Mouse (Mus musculus): Measurements from ENCODE around the gene Gnl1. TPM values are rescaled to one million over a fixed set of nuclear protein-coding genes. Genes with fewer than 3 reads are reported as not detected.
"Not testable (repeated sequence)": the region's sequence is repeated elsewhere in the genome, so short reads cannot be mapped to it uniquely, and the experiment has no call there.

The Gnl1 gene
- polyA plus RNA-seq, 1 experiment from 2014 or later = 38.2 TPM

GRCm38 (mm10) chr17:36031583-36032331, 52.1 kb downstream of the Gnl1 start:
- H3K4me3 ChIP-seq (replicated peaks; ENCODE audit: low read depth, low read length) = peak overlapping the region; percentile 52
- WGBS = 2% methylated on average over 40 of the region's 40 CpGs
- not testable (repeated sequence) for H3K4me1 ChIP-seq (replicated peaks; ENCODE audit: insufficient read depth, low read length); H3K27ac ChIP-seq; ATAC-seq (replicated peaks; ENCODE audit: low FRiP score, low read depth); H3K36me3 ChIP-seq (ENCODE audit: insufficient read depth, low read length); H3K9me3 ChIP-seq (replicated peaks; ENCODE audit: low read length); H3K27me3 ChIP-seq (ENCODE audit: insufficient read depth, low read length)
- peak overlapping the region; percentile 51; the same call in 1 of the 2 replicates for H3K9ac ChIP-seq (ENCODE audit: low read depth, low read length)
- TF ChIP-seq CTCF (IDR thresholded peaks at IDR 0.05; ENCODE audit: low read depth) = peak; percentile 61
- DNase-seq (ENCODE audit: low spot score) = peak; percentile 36
- H3K4me2 ChIP-seq (ENCODE audit: low read length) = peak overlapping the region; percentile 91

- not testable (repeated sequence) for H3K36me3 ChIP-seq (ENCODE audit: insufficient read depth, low read length); H3K27me3 ChIP-seq (ENCODE audit: insufficient read depth, low read length); H3K27ac ChIP-seq; H3K4me1 ChIP-seq (replicated peaks; ENCODE audit: insufficient read depth, low read length); H3K9me3 ChIP-seq (replicated peaks; ENCODE audit: low read length)
- Histone ChIP-seq H3K9ac (ENCODE audit: low read depth, low read length) (peak within 1 kb of the TSS; percentile 51; the same call in 1 of the 2 replicates), H3K4me3 (replicated peaks; ENCODE audit: low read depth, low read length) (peak within 1 kb of the TSS; percentile 52), H3K4me2 (ENCODE audit: low read length) (peak within 1 kb of the TSS; percentile 91)
- DNase-seq (ENCODE audit: low spot score) (peak; percentile 74), ATAC-seq (replicated peaks; ENCODE audit: low FRiP score, low read depth) (peak; percentile 43; the same call in 1 of the 2 replicates)
- WGBS = 2% methylated on average over 25 of the region's 25 CpGs
Observed at GRCm38 (mm10) chr17:36032351-36032875, 52.8 kb downstream of the Gnl1 start, which contains the start of gene H2-T23. Gene H2-T23, minus strand, starts transcription at chr17:36032855.

GRCm38 (mm10) chr17:36034524-36034923, 54.9 kb downstream of the Gnl1 start:
- not testable (repeated sequence) for H3K4me3 ChIP-seq (replicated peaks; ENCODE audit: low read depth, low read length); H3K27me3 ChIP-seq (ENCODE audit: insufficient read depth, low read length); H3K4me2 ChIP-seq (ENCODE audit: low read length); DNase-seq (ENCODE audit: low spot score); H3K36me3 ChIP-seq (ENCODE audit: insufficient read depth, low read length); H3K9me3 ChIP-seq (replicated peaks; ENCODE audit: low read length); H3K9ac ChIP-seq (ENCODE audit: low read depth, low read length); H3K4me1 ChIP-seq (replicated peaks; ENCODE audit: insufficient read depth, low read length); H3K27ac ChIP-seq; ATAC-seq (replicated peaks; ENCODE audit: low FRiP score, low read depth)
- WGBS = 58% methylated on average over 3 of the region's 3 CpGs

GRCm38 (mm10) chr17:36035010-36035638, 55.5 kb downstream of the Gnl1 start:
- TF ChIP-seq CTCF (IDR thresholded peaks at IDR 0.05; ENCODE audit: low read depth) = peak; percentile 64
- H3K27me3 ChIP-seq (ENCODE audit: insufficient read depth, low read length); H3K9ac ChIP-seq (ENCODE audit: low read depth, low read length); H3K4me2 ChIP-seq (ENCODE audit: low read length); H3K4me3 ChIP-seq (replicated peaks; ENCODE audit: low read depth, low read length); H3K27ac ChIP-seq; H3K4me1 ChIP-seq (replicated peaks; ENCODE audit: insufficient read depth, low read length); H3K36me3 ChIP-seq (ENCODE audit: insufficient read depth, low read length); H3K9me3 ChIP-seq (replicated peaks; ENCODE audit: low read length): not testable (repeated sequence)
- peak; percentile 67 for DNase-seq (ENCODE audit: low spot score)
- WGBS = 41% methylated on average over 3 of the region's 3 CpGs
- peak; percentile 53 for ATAC-seq (replicated peaks; ENCODE audit: low FRiP score, low read depth)

- H3K9me3 ChIP-seq (replicated peaks; ENCODE audit: low read length); ATAC-seq (replicated peaks; ENCODE audit: low FRiP score, low read depth); H3K4me1 ChIP-seq (replicated peaks; ENCODE audit: insufficient read depth, low read length); H3K36me3 ChIP-seq (ENCODE audit: insufficient read depth, low read length); H3K4me3 ChIP-seq (replicated peaks; ENCODE audit: low read depth, low read length); H3K27me3 ChIP-seq (ENCODE audit: insufficient read depth, low read length); H3K4me2 ChIP-seq (ENCODE audit: low read length); DNase-seq (ENCODE audit: low spot score); H3K27ac ChIP-seq; H3K9ac ChIP-seq (ENCODE audit: low read depth, low read length): not testable (repeated sequence)
- 0 out of 2 replicates have a peak, but pooled peaks have one; percentile 9 for TF ChIP-seq CTCF (IDR thresholded peaks at IDR 0.05; ENCODE audit: low read depth)
- WGBS = 85% methylated on average over 13 of the region's 13 CpGs
Observed at GRCm38 (mm10) chr17:36036126-36036525, 56.5 kb downstream of the Gnl1 start.

MicroRNAs encoded within 50 kb of the gene (microRNA counts, 519-probe panel; counts per million panel counts)
- microRNA mmu-miR-877 = 330 counts per million, percentile 68 among the panel's probes with 10 or more counts

Small RNA genes within 50 kb of the gene (microRNA-seq; reads per million reads assigned to microRNA genes)
- gene Mir877 = 33.9 reads per million, percentile 40 among the genes with 10 or more reads in this experiment

Other genes starting within 250 kb of the Gnl1 start
- gene Ier3, start 158.2 kb upstream of the Gnl1 start, polyA plus RNA-seq (2015; fragmentation: Nextera tagmentation; extraction: Ambion mirVana) = 83.6 and 93.1 TPM in 2 replicates
- 52.2 and 54.5 TPM in 2 replicates for gene Flot1, start 156.6 kb upstream of the Gnl1 start, polyA plus RNA-seq (2015; fragmentation: Nextera tagmentation; extraction: Ambion mirVana)
- 503 and 575 TPM in 2 replicates for gene Tubb5, start 141.5 kb upstream of the Gnl1 start, polyA plus RNA-seq (2015; fragmentation: Nextera tagmentation; extraction: Ambion mirVana)
- 5.4 and 5.6 TPM in 2 replicates for gene Mdc1, start 138.3 kb upstream of the Gnl1 start, polyA plus RNA-seq (2015; fragmentation: Nextera tagmentation; extraction: Ambion mirVana)
- 36.9 and 44.6 TPM in 2 replicates for gene Nrm, start 118.5 kb upstream of the Gnl1 start, polyA plus RNA-seq (2015; fragmentation: Nextera tagmentation; extraction: Ambion mirVana)
- gene Ppp1r18, start 114.3 kb upstream of the Gnl1 start, polyA plus RNA-seq (2015; fragmentation: Nextera tagmentation; extraction: Ambion mirVana) = 16.2 and 17.2 TPM in 2 replicates
- gene Dhx16, start 100.0 kb upstream of the Gnl1 start, polyA plus RNA-seq (2015; fragmentation: Nextera tagmentation; extraction: Ambion mirVana) = 29.2 and 33.3 TPM in 2 replicates
- 36.6 and 39.1 TPM in 2 replicates for gene 2310061I04Rik, start 82.4 kb upstream of the Gnl1 start, polyA plus RNA-seq (2015; fragmentation: Nextera tagmentation; extraction: Ambion mirVana)
- 28.4 and 36.9 TPM in 2 replicates for gene Atat1, start 69.8 kb upstream of the Gnl1 start, polyA plus RNA-seq (2015; fragmentation: Nextera tagmentation; extraction: Ambion mirVana)
- 88.4 and 94.7 TPM in 2 replicates for gene Mrps18b, start 63.5 kb upstream of the Gnl1 start, polyA plus RNA-seq (2015; fragmentation: Nextera tagmentation; extraction: Ambion mirVana)
- gene Ppp1r10, start 63.4 kb upstream of the Gnl1 start, polyA plus RNA-seq (2015; fragmentation: Nextera tagmentation; extraction: Ambion mirVana) = 28.8 and 29.7 TPM in 2 replicates
- 78.6 and 90.2 TPM in 2 replicates for gene Abcf1, start 10.1 kb upstream of the Gnl1 start, polyA plus RNA-seq (2015; fragmentation: Nextera tagmentation; extraction: Ambion mirVana)
- gene Prr3, start 385 bp downstream of the Gnl1 start, polyA plus RNA-seq (2015; fragmentation: Nextera tagmentation; extraction: Ambion mirVana) = 27.9 and 29.3 TPM in 2 replicates
- 1.3 and 1.7 TPM in 2 replicates for gene H2-T24, start 40.7 kb downstream of the Gnl1 start, polyA plus RNA-seq (2015; fragmentation: Nextera tagmentation; extraction: Ambion mirVana)
- 14.2 and 16.1 TPM in 2 replicates for gene H2-T23, start 53.0 kb downstream of the Gnl1 start, polyA plus RNA-seq (2015; fragmentation: Nextera tagmentation; extraction: Ambion mirVana)
- gene H2-T22, start 62.9 kb downstream of the Gnl1 start, polyA plus RNA-seq (2015; fragmentation: Nextera tagmentation; extraction: Ambion mirVana) = 16.4 and 18.6 TPM in 2 replicates
- gene Gm6034, start 63.1 kb downstream of the Gnl1 start, polyA plus RNA-seq (2015; fragmentation: Nextera tagmentation; extraction: Ambion mirVana) = not detected in 2 replicates
- gene Gm11127, start 78.5 kb downstream of the Gnl1 start, polyA plus RNA-seq (2015; fragmentation: Nextera tagmentation; extraction: Ambion mirVana) = 0.13 and 0.22 TPM in 2 replicates
- not detected in 2 replicates for gene Gm19684, start 141.8 kb downstream of the Gnl1 start, polyA plus RNA-seq (2015; fragmentation: Nextera tagmentation; extraction: Ambion mirVana)
- gene Gm7030, start 149.6 kb downstream of the Gnl1 start, polyA plus RNA-seq (2015; fragmentation: Nextera tagmentation; extraction: Ambion mirVana) = not detected in 2 replicates
- gene Gm8909, start 188.7 kb downstream of the Gnl1 start, polyA plus RNA-seq (2015; fragmentation: Nextera tagmentation; extraction: Ambion mirVana) = not detected in 2 replicates
- not detected in 2 replicates for gene H2-T3, start 210.4 kb downstream of the Gnl1 start, polyA plus RNA-seq (2015; fragmentation: Nextera tagmentation; extraction: Ambion mirVana)

Data from kidney, postnatal 0 days (tissue).